Mouse (Mus musculus) Patski (cell line): ENCODE results near the gene Mn1. TPM values are rescaled to one million over a fixed set of nuclear protein-coding genes. Genes with fewer than 3 reads are reported as not detected.
A peak's percentile ranks its signal among the peaks of the same experiment; 100 is the strongest.

ENCODE experiments used
- ATAC-seq: fragments of 100-300 bp; one replicate; pipeline ENCODE4 v1.8.0; 2021
- CTCF ChIA-PET: fragments of 350-600 bp; sonication (Branson Sonifier 250); formaldehyde crosslinking; loops from one replicate; lab custom pipeline; 2022; ENCODE audit warnings: inconsistent platforms
- POLR2A ChIA-PET: fragments of 350-600 bp; sonication (Branson Sonifier 250); formaldehyde crosslinking; loops from one replicate; lab custom pipeline; 2022; ENCODE audit warnings: antibody characterized with exemption, inconsistent platforms
- DNase-seq: peaks from one replicate; pipeline ENCODE4 v3.0.0-alpha.2; 2011; ENCODE audit warnings: low read depth, low spot score
- H3K27me3 ChIP-seq: fragments of 371-371 bp; one replicate; pipeline ENCODE4 v1.5.1; 2021
- CTCF ChIP-seq: fragments of 100-300 bp; IDR thresholded peaks from one replicate; pipeline ENCODE4 v1.5.1; 2021
- in situ Hi-C: fragments of 300-500 bp; cut with MboI; formaldehyde crosslinking; loops from 3 replicates; pipeline ENCODE4 v1.11.1; 2018; ENCODE audit warnings: low pct_unique_long_range_greater_than_20kb, mixed read lengths
- polyA plus RNA-seq: library from polyadenylated mRNA; unstranded; gene quantifications from one replicate; pipeline ENCODE4 v1.2.3, GENCODE M21; 2021

The Mn1 gene
- 0.96 TPM for polyA plus RNA-seq

DNA sequence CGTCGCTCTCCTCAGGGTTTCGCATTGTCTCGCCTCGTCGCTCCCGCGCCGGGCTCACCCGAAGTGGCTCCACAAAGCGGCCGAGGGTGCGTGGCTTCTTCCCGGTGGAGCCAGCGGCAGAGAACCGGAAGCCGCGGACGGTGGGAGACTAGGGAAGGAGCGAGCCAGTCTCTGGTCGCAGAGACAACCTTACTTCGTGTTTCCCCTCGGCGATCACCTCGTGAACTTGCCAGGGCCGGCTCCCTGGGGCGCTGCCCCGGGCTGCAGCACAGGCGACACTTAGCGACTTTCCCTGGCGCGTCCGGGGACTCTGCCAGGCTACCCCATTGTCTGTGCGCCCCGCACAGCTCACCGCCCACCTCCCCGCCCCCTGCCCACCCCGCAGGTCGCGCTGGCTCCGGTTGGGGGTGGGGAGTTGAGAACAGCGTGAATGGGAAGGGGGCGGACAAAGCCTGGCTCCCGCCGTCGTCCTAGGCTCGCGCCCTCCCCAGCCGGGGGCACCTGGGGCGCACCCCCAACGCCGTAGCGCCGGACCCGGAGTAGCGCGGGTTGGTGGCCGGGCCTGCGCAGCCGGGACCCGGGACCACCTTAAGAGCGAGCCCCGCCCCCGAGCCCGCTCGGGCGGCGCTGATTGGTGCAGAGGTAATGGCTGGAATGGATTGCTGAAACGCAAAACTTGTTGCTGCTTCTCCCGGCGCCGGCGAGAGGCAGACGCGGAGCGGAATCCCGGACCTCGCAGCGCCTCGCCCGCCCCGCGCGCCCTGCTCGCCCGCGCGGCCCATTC is at the start of gene Mn1:
TSS of gene Mn1 (plus strand) at position 772 of the 784 bp plus-strand sequence.
- DNase-seq (peak; percentile 37), ATAC-seq (peak; percentile 83)
- ChIA-PET POLR2A (interaction anchor here (1.1 kb wide), 1 partner anchor 19 kb away, joined by 4 read pairs; no protein-coding TSS in a partner anchor), CTCF (no interaction called here)
- no peak for TF ChIP-seq CTCF
- in situ Hi-C loops, result loop anchor here (10.0 kb wide), 1 partner anchor 398 kb away; no protein-coding TSS in a partner anchor
- H3K27me3 ChIP-seq, result peaks cover 20% of the 10 kb centered on the region

DNA sequence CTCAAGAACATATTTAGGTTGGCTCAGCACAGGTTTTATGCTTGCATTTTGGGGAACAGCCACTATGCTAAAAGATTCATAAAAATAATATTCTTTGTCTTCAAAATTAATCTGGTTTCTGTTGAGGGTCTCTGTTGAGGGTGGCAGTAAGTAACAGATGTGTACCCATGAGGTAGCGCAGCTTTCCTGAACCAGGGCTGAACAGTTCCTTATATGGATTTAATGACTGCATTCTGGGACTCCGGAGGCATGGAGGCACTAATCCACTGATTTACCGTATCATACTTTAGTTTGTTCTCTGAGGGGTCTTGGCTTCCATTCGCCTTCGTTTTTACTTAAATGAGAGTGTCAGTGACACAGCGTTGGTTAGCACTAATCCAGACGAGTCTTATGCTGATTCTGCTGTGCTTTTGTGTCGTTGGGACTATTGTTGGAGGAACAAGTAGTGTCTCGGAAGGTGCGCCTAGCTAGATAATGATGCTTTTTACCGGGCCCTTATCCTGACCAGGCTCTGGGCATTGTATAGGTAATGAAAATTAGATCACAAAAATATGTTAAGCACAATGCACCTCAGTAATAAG is 49.1 kb upstream of the Mn1 start:
- in situ Hi-C loops, result no loop called here
- no peak for TF ChIP-seq CTCF
- no peak for DNase-seq
- H3K27me3 ChIP-seq, result no peaks in the 10 kb centered on the region
- ChIA-PET POLR2A (interaction anchor here (0.6 kb wide), 1 partner anchor 549 kb away, joined by 3 read pairs; no protein-coding TSS in a partner anchor), CTCF (interaction anchor here (0.9 kb wide), 1 partner anchor 588 kb away, joined by 3 read pairs; no protein-coding TSS in a partner anchor)
- no peak for ATAC-seq

DNA sequence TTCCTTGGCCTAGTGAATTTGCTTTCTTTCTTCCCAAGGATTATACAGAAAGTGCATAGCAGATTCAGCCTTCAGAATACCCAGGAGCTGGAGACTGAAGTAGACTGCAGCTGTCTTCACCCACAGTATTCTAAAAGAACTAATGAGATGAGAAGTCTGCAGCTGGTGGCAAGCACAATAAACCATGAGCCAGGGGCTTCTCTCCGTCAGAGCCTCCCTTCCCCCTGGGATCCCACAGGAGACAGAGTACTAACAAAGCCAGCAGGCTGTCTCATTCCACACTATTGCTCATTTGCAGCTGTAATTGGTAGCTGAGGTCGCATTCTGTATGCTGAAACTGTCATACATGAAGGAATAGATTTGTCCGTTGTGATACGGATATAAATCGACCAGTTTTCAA is 48.6 kb upstream of the Mn1 start:
- ATAC-seq (no peak), DNase-seq (no peak)
- CTCF ChIA-PET, result no interaction called here
- in situ Hi-C loops, result no loop called here
- POLR2A ChIA-PET, result no interaction called here
- no peaks in the 10 kb centered on the region for H3K27me3 ChIP-seq
- TF ChIP-seq CTCF, result no peak

DNA sequence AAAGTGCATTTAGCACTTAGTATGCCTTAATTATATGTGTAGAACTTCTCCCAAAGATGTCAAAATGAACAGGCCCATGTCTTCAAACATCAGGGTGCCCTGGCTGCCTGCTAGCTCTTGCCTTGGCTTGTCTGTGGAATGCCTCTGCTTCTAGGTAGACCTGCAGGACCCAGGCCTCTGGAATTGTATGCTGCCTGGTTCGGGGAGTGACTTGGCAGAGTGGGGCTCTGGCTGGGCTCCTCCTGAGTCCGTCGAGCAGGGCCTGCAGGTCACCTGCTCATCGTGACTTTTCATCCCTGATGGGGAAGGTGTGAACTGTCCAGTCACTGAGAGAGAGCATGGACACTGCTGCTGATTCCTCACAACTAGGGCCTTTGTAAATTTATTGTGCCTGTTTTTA is 41.5 kb upstream of the Mn1 start:
- ChIA-PET POLR2A (no interaction called here), CTCF (interaction anchor here (1.2 kb wide), 1 partner anchor 9 kb away, joined by 3 read pairs; no protein-coding TSS in a partner anchor)
- DNase-seq (no peak), ATAC-seq (no peak)
- TF ChIP-seq CTCF, result no peak
- H3K27me3 ChIP-seq, result no peaks in the 10 kb centered on the region
- in situ Hi-C loops, result no loop called here

DNA sequence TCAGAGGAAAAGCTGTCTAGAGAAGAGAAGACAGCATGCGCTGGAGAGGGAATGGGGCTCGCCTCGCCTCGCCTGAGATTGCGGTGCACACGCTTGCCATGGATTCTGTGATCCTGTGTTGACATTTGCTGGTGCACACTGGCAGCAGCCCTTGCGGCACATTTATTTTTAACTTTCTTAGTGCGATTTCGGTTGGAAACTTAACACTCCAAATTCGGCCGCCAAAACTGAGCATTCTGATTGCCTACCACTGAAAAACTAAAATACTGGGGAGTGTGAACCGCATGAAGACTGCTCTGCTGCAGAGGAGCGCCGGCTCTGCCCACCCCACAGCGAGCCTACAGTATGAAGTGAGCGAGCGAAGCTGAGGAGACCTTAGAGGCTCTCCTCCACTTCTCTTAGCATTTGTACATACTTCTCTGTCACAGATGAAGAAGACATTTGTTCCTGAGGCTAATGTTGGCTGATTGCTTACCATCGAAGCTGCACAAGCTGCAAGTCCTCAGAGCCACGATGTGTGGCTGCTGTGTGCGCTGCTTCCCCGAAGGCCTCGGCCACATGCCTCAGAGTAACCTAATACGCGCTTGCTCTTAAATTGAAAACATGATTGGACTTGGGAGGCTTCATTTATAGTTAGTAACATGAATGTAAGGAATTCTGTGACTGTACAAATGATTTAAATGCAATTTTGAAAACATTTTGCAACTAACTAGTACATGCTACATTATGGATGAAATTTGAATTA is 40.7 kb upstream of the Mn1 start:
- no peaks in the 10 kb centered on the region for H3K27me3 ChIP-seq
- ATAC-seq (no peak), DNase-seq (no peak)
- no peak for TF ChIP-seq CTCF
- in situ Hi-C loops, result no loop called here
- CTCF ChIA-PET, result interaction anchor here (2.5 kb wide), 1 partner anchor 10 kb away, joined by 8 read pairs; no protein-coding TSS in a partner anchor
- POLR2A ChIA-PET, result no interaction called here

DNA sequence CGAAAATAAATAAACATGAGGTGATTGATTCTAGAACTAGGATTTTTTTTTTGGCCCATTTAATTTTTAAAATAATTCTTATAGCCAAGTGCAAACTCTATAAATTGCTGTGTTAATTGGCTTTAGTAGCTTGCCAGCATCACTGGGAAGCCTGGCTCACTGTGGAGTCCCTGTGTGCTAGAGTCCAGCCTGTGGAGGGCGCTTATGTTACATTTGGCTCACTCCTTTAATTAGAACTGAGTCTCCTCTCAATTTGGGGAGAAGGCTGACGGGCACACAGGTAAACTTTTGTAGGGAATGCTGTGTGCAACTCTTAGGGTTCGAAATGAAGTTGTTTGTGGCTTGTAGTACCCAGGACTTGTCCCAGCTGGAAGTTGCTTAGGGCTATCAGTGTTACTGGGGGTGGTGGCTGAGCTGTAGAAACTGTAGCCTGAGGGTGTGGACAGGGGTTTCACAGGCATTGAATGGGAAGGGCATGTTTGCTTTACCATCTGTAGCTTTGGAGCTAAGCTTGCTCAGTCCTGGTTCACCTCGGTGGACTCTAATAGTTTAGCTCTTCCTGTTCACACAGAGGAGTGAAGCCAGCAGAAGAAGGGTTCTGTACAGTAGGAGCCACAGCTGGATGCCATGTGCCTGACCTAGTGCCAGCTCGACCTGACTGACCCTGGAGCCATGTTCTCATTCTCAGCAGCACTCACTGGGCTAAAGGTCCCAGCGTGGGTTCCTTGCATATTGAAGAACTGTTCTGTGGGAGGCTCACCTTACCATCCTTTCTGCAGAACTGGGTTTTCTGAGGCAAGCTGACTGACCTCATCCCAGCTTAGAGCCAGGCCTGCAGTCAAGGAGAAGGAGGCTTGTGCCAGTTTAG is 38.8 kb upstream of the Mn1 start:
- no peak for DNase-seq
- TF ChIP-seq CTCF, result no peak
- ATAC-seq, result no peak
- H3K27me3 ChIP-seq, result no peaks in the 10 kb centered on the region
- CTCF ChIA-PET, result interaction anchor here (0.7 to 2.5 kb wide), 5 partner anchors 9 to 804 kb away, joined by 3 to 8 read pairs (median 3); no protein-coding TSS in a partner anchor
- POLR2A ChIA-PET, result interaction anchor here (1.1 kb wide), 1 partner anchor 17 kb away, joined by 3 read pairs; no protein-coding TSS in a partner anchor
- in situ Hi-C loops, result no loop called here

DNA sequence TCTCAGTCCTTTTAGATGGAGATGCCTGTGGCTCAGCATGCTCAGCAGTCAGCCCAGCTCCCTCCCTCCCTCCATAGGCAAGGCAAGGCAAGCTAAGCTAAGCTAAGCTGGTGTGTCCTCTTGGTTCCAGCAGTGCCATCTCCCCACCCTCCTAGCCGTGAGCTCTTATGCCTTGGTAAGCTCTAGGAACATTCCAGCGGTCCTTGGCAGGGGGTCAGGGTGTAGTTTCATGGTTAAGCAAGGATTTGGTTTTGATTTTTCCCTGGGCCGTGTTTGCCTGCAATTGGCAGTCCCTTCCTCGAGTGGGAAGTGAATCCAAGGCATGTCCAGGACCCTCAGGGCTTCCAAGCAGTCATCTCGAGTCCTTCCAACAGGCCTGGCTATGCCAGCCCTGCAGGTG is 33.8 kb upstream of the Mn1 start:
- POLR2A ChIA-PET, result no interaction called here
- CTCF ChIA-PET, result no interaction called here
- DNase-seq, result no peak
- in situ Hi-C loops, result no loop called here
- no peak for TF ChIP-seq CTCF
- no peak for ATAC-seq
- H3K27me3 ChIP-seq, result no peaks in the 10 kb centered on the region

DNA sequence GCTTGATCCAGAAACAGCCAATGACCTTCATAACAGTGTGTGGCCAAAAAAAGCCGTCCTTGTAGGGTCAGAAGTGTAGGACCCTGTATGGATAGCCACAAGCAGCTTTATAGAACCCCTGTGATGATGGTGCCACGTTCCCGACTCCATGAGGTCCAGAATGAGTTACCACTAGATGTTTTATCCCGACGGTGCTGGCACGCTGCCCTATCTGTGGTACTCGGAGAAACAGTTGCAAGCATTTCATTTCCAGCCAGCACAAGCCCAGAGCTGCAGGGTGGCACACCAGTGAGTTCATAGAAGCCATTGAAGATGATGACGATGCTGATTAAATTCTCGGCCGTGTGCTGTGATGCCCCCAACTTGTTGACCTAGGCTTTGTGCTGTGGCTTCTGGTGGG is 26.3 kb upstream of the Mn1 start:
- ChIA-PET POLR2A (no interaction called here), CTCF (interaction anchor here (1.0 to 1.3 kb wide), 2 partner anchors 10 to 18 kb away, joined by 3 to 4 read pairs; no protein-coding TSS in a partner anchor)
- DNase-seq (no peak), ATAC-seq (no peak)
- in situ Hi-C loops, result no loop called here
- no peak for TF ChIP-seq CTCF
- no peaks in the 10 kb centered on the region for H3K27me3 ChIP-seq

DNA sequence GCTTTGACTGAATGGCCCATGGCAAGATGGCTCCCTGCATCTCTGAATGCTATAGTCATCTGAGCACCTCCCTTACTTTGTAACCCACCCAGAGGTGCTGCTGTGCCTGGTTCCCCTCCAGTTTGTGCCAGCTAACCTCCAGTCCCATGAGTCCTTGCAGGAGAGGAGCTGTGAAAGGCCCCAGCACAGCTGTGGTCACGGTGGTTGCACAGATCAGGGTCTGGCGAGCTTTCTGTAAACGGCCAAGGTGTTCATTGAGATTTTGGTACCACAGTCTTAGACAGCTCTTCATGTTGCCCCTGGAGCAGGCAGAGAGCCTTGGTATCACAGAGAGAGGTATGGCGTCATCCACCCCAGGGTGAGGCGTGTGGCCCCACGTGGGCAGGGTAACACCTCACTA is 25.7 kb upstream of the Mn1 start:
- TF ChIP-seq CTCF, result no peak
- in situ Hi-C loops, result no loop called here
- POLR2A ChIA-PET, result no interaction called here
- ATAC-seq (no peak), DNase-seq (no peak)
- H3K27me3 ChIP-seq, result no peaks in the 10 kb centered on the region
- CTCF ChIA-PET, result interaction anchor here (1.0 to 1.3 kb wide), 2 partner anchors 11 to 18 kb away, joined by 3 to 4 read pairs; no protein-coding TSS in a partner anchor
